ENCODE assay signal across 7 mouse cellular contexts in the genomic region with DNA sequence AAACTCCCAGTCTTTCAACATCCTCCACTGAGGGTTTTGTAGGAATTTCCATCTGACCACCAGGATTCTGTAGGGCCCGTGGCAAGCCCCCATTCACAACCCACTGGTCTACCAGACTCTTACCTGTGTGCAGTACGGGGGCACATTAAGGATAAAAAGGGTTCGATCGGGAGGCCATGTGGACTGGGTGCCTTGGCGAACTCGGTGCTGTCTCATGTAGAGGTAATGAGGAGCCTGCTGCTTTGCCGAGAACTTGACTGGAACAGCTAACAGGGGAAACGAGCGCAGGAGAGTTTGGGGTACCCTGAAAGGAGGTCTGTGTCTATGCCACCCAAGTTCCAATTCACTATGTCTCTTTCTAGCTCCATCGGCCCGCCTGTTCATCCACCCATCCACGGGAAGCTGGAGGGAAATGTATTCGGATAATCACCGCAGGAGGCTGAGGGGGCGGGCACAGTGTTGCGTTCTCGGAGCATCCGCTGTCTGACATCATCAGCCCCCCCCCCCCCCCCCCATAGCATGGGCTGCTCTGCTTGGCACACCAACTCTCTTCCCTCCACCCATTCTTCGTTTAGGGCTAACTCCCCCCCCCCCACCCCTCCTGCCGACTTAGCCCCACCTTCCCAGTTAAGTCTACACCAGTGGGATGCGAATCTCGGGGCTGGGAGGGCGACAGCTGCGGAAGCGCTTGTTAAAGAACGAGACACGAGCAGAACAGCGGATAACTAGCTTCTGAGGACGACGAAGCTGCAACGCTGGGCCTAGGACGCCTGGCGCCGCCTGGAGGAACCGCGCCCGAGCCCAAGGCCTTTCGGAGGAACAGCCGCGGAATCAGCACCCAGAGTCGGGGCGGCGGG. TPM values are rescaled to one million over a fixed set of nuclear protein-coding genes. Genes with fewer than 3 reads are reported as not detected.
DNase-seq lines count a peak whose midpoint lies in the region; ATAC-seq lines count a peak whose summit lies in the region.

No protein-coding gene starts in this region.

- no peaks in the 10 kb centered on the region for H3K27me3 ChIP-seq in erythroblast, embryonic 14.5 days (ENCODE audit: control insufficient read depth)
- no peaks in the 10 kb centered on the region for H3K27me3 ChIP-seq in hindbrain, embryonic 14.5 days (ENCODE audit: control insufficient read depth, insufficient read depth, low read length)
- no peaks in the 10 kb centered on the region for H3K27me3 ChIP-seq in limb, embryonic 10.5 days (ENCODE audit: low read depth, poor library complexity, severe bottlenecking)
- no peaks in the 10 kb centered on the region for H3K27me3 ChIP-seq in midbrain, embryonic 10.5 days (ENCODE audit: low read depth, poor library complexity, severe bottlenecking)
- H3K27me3 ChIP-seq in stomach, embryonic 14.5 days (ENCODE audit: control insufficient read depth, insufficient read depth, low read length): no peaks in the 10 kb centered on the region

- H3K4me3 ChIP-seq in brown adipose tissue, adult 24 weeks (ENCODE audit: insufficient read depth, low read depth, low read length): peak overlapping the region; percentile 92
- H3K4me3 ChIP-seq in erythroblast, embryonic 14.5 days (replicated peaks): peak overlapping the region; percentile 96
- peak overlapping the region; percentile 89 for H3K4me3 ChIP-seq in hindbrain, embryonic 14.5 days (replicated peaks; ENCODE audit: low read length)
- H3K4me3 ChIP-seq in limb, embryonic 10.5 days: peak overlapping the region; percentile 86
- H3K4me3 ChIP-seq in midbrain, embryonic 10.5 days: peak overlapping the region; percentile 94
- H3K4me3 ChIP-seq in stomach, embryonic 14.5 days (ENCODE audit: low read depth, low read length): peak overlapping the region; percentile 83

- H3K27ac ChIP-seq in brown adipose tissue, adult 24 weeks (replicated peaks; ENCODE audit: low read depth, low read length): no peak overlapping the region
- peak overlapping the region; percentile 88 for H3K27ac ChIP-seq in hindbrain, embryonic 14.5 days
- H3K27ac ChIP-seq in limb, embryonic 10.5 days: peak overlapping the region; percentile 83
- H3K27ac ChIP-seq in midbrain, embryonic 10.5 days (replicated peaks): peak overlapping the region; percentile 90
- peak overlapping the region; percentile 59 for H3K27ac ChIP-seq in stomach, embryonic 14.5 days (ENCODE audit: low read length)

- peaks cover 60% of the 10 kb centered on the region for H3K36me3 ChIP-seq in erythroblast, embryonic 14.5 days (ENCODE audit: control insufficient read depth)
- peaks cover 43% of the 10 kb centered on the region for H3K36me3 ChIP-seq in hindbrain, embryonic 14.5 days (replicated peaks; ENCODE audit: control insufficient read depth, insufficient read depth)
- H3K36me3 ChIP-seq in limb, embryonic 10.5 days: peaks cover 59% of the 10 kb centered on the region
- H3K36me3 ChIP-seq in midbrain, embryonic 10.5 days: peaks cover 54% of the 10 kb centered on the region
- H3K36me3 ChIP-seq in stomach, embryonic 14.5 days (ENCODE audit: control insufficient read depth, insufficient read depth, low read length): peaks cover 37% of the 10 kb centered on the region

- ATAC-seq in hindbrain, embryonic 14.5 days (ENCODE audit: low FRiP score): peak; percentile 43
- ATAC-seq in stomach, embryonic 14.5 days (ENCODE audit: insufficient number of reproducible peaks, insufficient read depth, low FRiP score, low read depth): peak; percentile 39; the same call in 1 of the 2 replicates

- H3K9me3 ChIP-seq in erythroblast, embryonic 14.5 days (ENCODE audit: control insufficient read depth, low read length): no peaks in the 10 kb centered on the region
- no peaks in the 10 kb centered on the region for H3K9me3 ChIP-seq in hindbrain, embryonic 14.5 days (ENCODE audit: control insufficient read depth, low read length)
- H3K9me3 ChIP-seq in limb, embryonic 10.5 days (replicated peaks): no peaks in the 10 kb centered on the region
- no peaks in the 10 kb centered on the region for H3K9me3 ChIP-seq in midbrain, embryonic 10.5 days (replicated peaks)
- H3K9me3 ChIP-seq in stomach, embryonic 14.5 days (ENCODE audit: control insufficient read depth, low read depth, low read length): no peaks in the 10 kb centered on the region

- WGBS in hindbrain, embryonic 14.5 days: 3% methylated on average over 42 of the region's 43 CpGs
- 4% methylated on average over 43 of the region's 43 CpGs for WGBS in limb, embryonic 10.5 days
- 4% methylated on average over 42 of the region's 43 CpGs for WGBS in midbrain, embryonic 10.5 days
- WGBS in stomach, embryonic 14.5 days: 3% methylated on average over 42 of the region's 43 CpGs

- no peaks in the 10 kb centered on the region for H3K4me1 ChIP-seq in brown adipose tissue, adult 24 weeks (ENCODE audit: control insufficient read depth, insufficient read depth, insufficient read length, low read length)
- peaks cover 22% of the 10 kb centered on the region for H3K4me1 ChIP-seq in erythroblast, embryonic 14.5 days (ENCODE audit: control insufficient read depth)
- peaks cover 11% of the 10 kb centered on the region for H3K4me1 ChIP-seq in hindbrain, embryonic 14.5 days (replicated peaks; ENCODE audit: control insufficient read depth, insufficient read depth, low read length)
- H3K4me1 ChIP-seq in limb, embryonic 10.5 days: peaks cover 10% of the 10 kb centered on the region
- peaks cover 14% of the 10 kb centered on the region for H3K4me1 ChIP-seq in midbrain, embryonic 10.5 days
- peaks cover 7% of the 10 kb centered on the region; the same call in 1 of the 2 replicates for H3K4me1 ChIP-seq in stomach, embryonic 14.5 days (ENCODE audit: control insufficient read depth, insufficient read depth, low read length)

- peak overlapping the region; percentile 77 for H3K9ac ChIP-seq in hindbrain, embryonic 14.5 days
- H3K9ac ChIP-seq in stomach, embryonic 14.5 days (replicated peaks; ENCODE audit: low read depth, low read length): peak overlapping the region; percentile 65

- H3K4me2 ChIP-seq in hindbrain, embryonic 14.5 days (replicated peaks): peak overlapping the region; percentile 75
- peak overlapping the region; percentile 88 for H3K4me2 ChIP-seq in stomach, embryonic 14.5 days (replicated peaks; ENCODE audit: low read depth, low read length)

- peak; percentile 86 for DNase-seq in MN1 (ENCODE audit: low spot score)
- peak; percentile 60 for DNase-seq in hindbrain, embryonic 14.5 days (ENCODE audit: low spot score)
- peak; percentile 62 for DNase-seq in limb, embryonic 10.5 days (ENCODE audit: low spot score)
- peak; percentile 63 for DNase-seq in midbrain, embryonic 10.5 days (ENCODE audit: low spot score)

RNA-seq across cellular contexts. Expression of gene Rrp7a, which starts 0.7 kb away (rescaled TPM):
- 14.4 and 18.3 TPM in 2 replicates for polyA plus RNA-seq in brown adipose tissue, adult 24 weeks (2012; ENCODE audit: insufficient read depth, insufficient read length, missing spikeins)
- polyA plus RNA-seq in erythroblast, embryonic 14.5 days (2012): 3.3 and 5.1 TPM in 2 replicates
- polyA plus RNA-seq in hindbrain, embryonic 14.5 days (2014; fragmentation: Nextera tagmentation; extraction: Ambion mirVana): 64.7 and 68.2 TPM in 2 replicates
- polyA plus RNA-seq in limb, embryonic 10.5 days (2016; fragmentation: Nextera tagmentation; extraction: Ambion mirVana): 66.9 and 76.5 TPM in 2 replicates
- polyA plus RNA-seq in midbrain, embryonic 10.5 days (2016; fragmentation: Nextera tagmentation; extraction: Ambion mirVana): 88.1 and 91.4 TPM in 2 replicates
- 45.9 and 49.3 TPM in 2 replicates for polyA plus RNA-seq in stomach, embryonic 14.5 days (2014; fragmentation: Nextera tagmentation; extraction: Ambion mirVana)

RNA-seq across cellular contexts. Expression of gene Poldip3, which starts 27.2 kb away (rescaled TPM):
- 14.0 and 18.5 TPM in 2 replicates for polyA plus RNA-seq in brown adipose tissue, adult 24 weeks (2012; ENCODE audit: insufficient read depth, insufficient read length, missing spikeins)
- 7.8 and 8.4 TPM in 2 replicates for polyA plus RNA-seq in erythroblast, embryonic 14.5 days (2012)
- polyA plus RNA-seq in hindbrain, embryonic 14.5 days (2014; fragmentation: Nextera tagmentation; extraction: Ambion mirVana): 143 and 145 TPM in 2 replicates
- polyA plus RNA-seq in limb, embryonic 10.5 days (2016; fragmentation: Nextera tagmentation; extraction: Ambion mirVana): 183 and 193 TPM in 2 replicates
- 189 and 190 TPM in 2 replicates for polyA plus RNA-seq in midbrain, embryonic 10.5 days (2016; fragmentation: Nextera tagmentation; extraction: Ambion mirVana)
- polyA plus RNA-seq in stomach, embryonic 14.5 days (2014; fragmentation: Nextera tagmentation; extraction: Ambion mirVana): 158 and 161 TPM in 2 replicates

RNA-seq across cellular contexts. Expression of gene Serhl, which starts 32.6 kb away (rescaled TPM):
- 64.9 and 91.7 TPM in 2 replicates for polyA plus RNA-seq in brown adipose tissue, adult 24 weeks (2012; ENCODE audit: insufficient read depth, insufficient read length, missing spikeins)
- polyA plus RNA-seq in erythroblast, embryonic 14.5 days (2012): 0.07 and 0.31 TPM in 2 replicates
- 31.4 and 34.8 TPM in 2 replicates for polyA plus RNA-seq in hindbrain, embryonic 14.5 days (2014; fragmentation: Nextera tagmentation; extraction: Ambion mirVana)
- polyA plus RNA-seq in limb, embryonic 10.5 days (2016; fragmentation: Nextera tagmentation; extraction: Ambion mirVana): 42.8 and 49.1 TPM in 2 replicates
- 54.2 and 56.0 TPM in 2 replicates for polyA plus RNA-seq in midbrain, embryonic 10.5 days (2016; fragmentation: Nextera tagmentation; extraction: Ambion mirVana)
- 58.9 and 61.7 TPM in 2 replicates for polyA plus RNA-seq in stomach, embryonic 14.5 days (2014; fragmentation: Nextera tagmentation; extraction: Ambion mirVana)

RNA-seq across cellular contexts. Expression of gene Cyb5r3, which starts 50.5 kb away (rescaled TPM):
- 84.4 and 166 TPM in 2 replicates for polyA plus RNA-seq in brown adipose tissue, adult 24 weeks (2012; ENCODE audit: insufficient read depth, insufficient read length, missing spikeins)
- polyA plus RNA-seq in erythroblast, embryonic 14.5 days (2012): 42.0 and 57.2 TPM in 2 replicates
- polyA plus RNA-seq in hindbrain, embryonic 14.5 days (2014; fragmentation: Nextera tagmentation; extraction: Ambion mirVana): 112 and 129 TPM in 2 replicates
- polyA plus RNA-seq in limb, embryonic 10.5 days (2016; fragmentation: Nextera tagmentation; extraction: Ambion mirVana): 163 and 174 TPM in 2 replicates
- polyA plus RNA-seq in midbrain, embryonic 10.5 days (2016; fragmentation: Nextera tagmentation; extraction: Ambion mirVana): 218 and 255 TPM in 2 replicates
- 207 and 214 TPM in 2 replicates for polyA plus RNA-seq in stomach, embryonic 14.5 days (2014; fragmentation: Nextera tagmentation; extraction: Ambion mirVana)

Comparison
In these comparisons a context has a peak if more than half of its experiments do, and no peak if none do; other contexts are left out.
1. RNA of gene Serhl, which starts 32.6 kb away (polyA plus RNA-seq): 64.9 to 91.7 TPM in brown adipose tissue, adult 24 weeks, 58.9 to 61.7 TPM in stomach, embryonic 14.5 days, 54.2 to 56.0 TPM in midbrain, embryonic 10.5 days, 42.8 to 49.1 TPM in limb, embryonic 10.5 days and 31.4 to 34.8 TPM in hindbrain, embryonic 14.5 days; 0.07 to 0.31 TPM in erythroblast, embryonic 14.5 days; every median in the first group is over 10 times any median in the second.
2. Peak in every context shown above with its lines, with median percentiles within 50 percentile points of each other: DNase-seq and H3K4me3 ChIP-seq.